Mouse (Mus musculus) hindbrain, embryonic 13.5 days (tissue): ENCODE measurements around the gene Pmepa1. TPM values are rescaled to one million over a fixed set of nuclear protein-coding genes. Genes with fewer than 3 reads are reported as not detected.

Source experiments
- ATAC-seq: fragments of 200-750 bp; cut with Nextera tagmentation; 2 replicates; pipeline ENCODE4 v1.8.0; 2017; ENCODE audit warnings: moderate TSS enrichment; ENCODE audit not compliant: low FRiP score
- H3K27ac ChIP-seq: fragments of 300-500 bp; sonication (generic); 2 replicates; pipeline ENCODE4 v1.5.1; 2015; ENCODE audit warnings: inconsistent platforms, mild to moderate bottlenecking, moderate library complexity
- H3K27me3 ChIP-seq: fragments of 300-500 bp; sonication (generic); 2 replicates; pipeline ENCODE4 v1.6.1; 2015; ENCODE audit warnings: mild to moderate bottlenecking, inconsistent platforms
- H3K36me3 ChIP-seq: fragments of 300-500 bp; sonication (generic); 2 replicates; pipeline ENCODE4 v1.6.1; 2015; ENCODE audit warnings: mild to moderate bottlenecking, inconsistent platforms
- H3K4me1 ChIP-seq: fragments of 300-500 bp; sonication (generic); replicated peaks from 2 replicates; pipeline ENCODE4 v1.6.1; 2015; ENCODE audit warnings: inconsistent platforms
- H3K4me2 ChIP-seq: fragments of 300-500 bp; sonication (generic); 2 replicates; pipeline ENCODE4 v1.6.1; 2015; ENCODE audit warnings: inconsistent platforms, mild to moderate bottlenecking, moderate library complexity
- H3K4me3 ChIP-seq: fragments of 300-500 bp; sonication (generic); 2 replicates; pipeline ENCODE4 v1.5.1; 2015; ENCODE audit warnings: mild to moderate bottlenecking, inconsistent platforms
- H3K9ac ChIP-seq: fragments of 300-500 bp; sonication (generic); 2 replicates; pipeline ENCODE4 v1.6.1; 2015; ENCODE audit warnings: mild to moderate bottlenecking, inconsistent platforms
- H3K9me3 ChIP-seq: fragments of 300-500 bp; sonication (generic); 2 replicates; pipeline ENCODE4 v1.6.1; 2016; ENCODE audit warnings: inconsistent platforms
- WGBS: fragments of 180-500 bp; shearing (Covaris S2); methylation state at CpG from one replicate; pipeline ENCODE4 v1.1.7; 2015; 5-methylcytosine and 5-hydroxymethylcytosine counted together
- polyA plus RNA-seq: library from polyadenylated mRNA; unstranded; fragments of >200 nt; fragmentation: Nextera tagmentation; extraction: Ambion mirVana; gene quantifications from 2 replicates; pipeline ENCODE4 v1.2.1, GENCODE M21; 2015

Gene Pmepa1
- 4.7 and 5.2 TPM in 2 replicates for polyA plus RNA-seq

GRCm38 (mm10) chr2:173276409-173276808 lies at the start of gene Pmepa1:
Gene Pmepa1, minus strand, starts transcription at chr2:173276533.
- Histone ChIP-seq H3K9me3 (no peaks in the 10 kb centered on the region), H3K4me1 (peaks cover 59% of the 10 kb centered on the region), H3K27ac (peak within 1 kb of the TSS; percentile 86), H3K4me2 (peak within 1 kb of the TSS; percentile 91), H3K9ac (peak within 1 kb of the TSS; percentile 98), H3K36me3 (no peaks in the 10 kb centered on the region), H3K4me3 (peak within 1 kb of the TSS; percentile 73), H3K27me3 (0 out of 2 replicates have a peak, but pooled peaks cover 5% of the 10 kb centered on the region)
- WGBS = under 1% methylated on average over 38 of the region's 61 CpGs
- peak; percentile 93 for ATAC-seq

GRCm38 (mm10) chr2:173321754-173322153 lies 45.4 kb upstream of the Pmepa1 start:
- no peak overlapping the region for H3K4me2 ChIP-seq
- H3K27ac ChIP-seq = no peak overlapping the region
- no peak for ATAC-seq
- H3K27me3 ChIP-seq = peaks cover 2% of the 10 kb centered on the region; the same call in 1 of the 2 replicates
- no peaks in the 10 kb centered on the region for H3K36me3 ChIP-seq
- no peak overlapping the region for H3K9ac ChIP-seq
- H3K4me3 ChIP-seq = no peak overlapping the region
- H3K9me3 ChIP-seq = no peaks in the 10 kb centered on the region
- no peaks in the 10 kb centered on the region for H3K4me1 ChIP-seq
- WGBS = 94% methylated on average over 6 of the region's 6 CpGs

- ATAC-seq = no peak
- Histone ChIP-seq H3K36me3 (no peaks in the 10 kb centered on the region), H3K4me1 (no peaks in the 10 kb centered on the region), H3K9me3 (no peaks in the 10 kb centered on the region), H3K4me2 (no peak overlapping the region), H3K4me3 (no peak overlapping the region), H3K9ac (no peak overlapping the region), H3K27me3 (peaks cover 2% of the 10 kb centered on the region; the same call in 1 of the 2 replicates), H3K27ac (no peak overlapping the region)
- WGBS = 90% methylated on average over 2 of the region's 2 CpGs
Measured at GRCm38 (mm10) chr2:173321194-173321593, 44.9 kb upstream of the Pmepa1 start.

- H3K27me3 ChIP-seq = no peaks in the 10 kb centered on the region; the same call in 1 of the 2 replicates
- H3K4me3 ChIP-seq = no peak overlapping the region
- no peaks in the 10 kb centered on the region for H3K9me3 ChIP-seq
- H3K4me1 ChIP-seq = no peaks in the 10 kb centered on the region
- H3K27ac ChIP-seq = no peak overlapping the region
- ATAC-seq = no peak
- WGBS = no CpG with 5 or more reads among the region's 1 CpGs
- H3K4me2 ChIP-seq = no peak overlapping the region
- no peak overlapping the region for H3K9ac ChIP-seq
- no peaks in the 10 kb centered on the region for H3K36me3 ChIP-seq
Measured at GRCm38 (mm10) chr2:173314291-173314690, 38.0 kb upstream of the Pmepa1 start.

- peaks cover 21% of the 10 kb centered on the region for H3K4me1 ChIP-seq
- H3K9ac ChIP-seq = no peak overlapping the region
- no peaks in the 10 kb centered on the region for H3K36me3 ChIP-seq
- WGBS = 92% methylated on average over 10 of the region's 10 CpGs
- H3K9me3 ChIP-seq = no peaks in the 10 kb centered on the region
- no peak overlapping the region for H3K4me2 ChIP-seq
- ATAC-seq = no peak
- H3K27ac ChIP-seq = 0 out of 2 replicates have a peak overlapping the region, but pooled peaks have one; percentile 52
- H3K4me3 ChIP-seq = no peak overlapping the region
- peaks cover 15% of the 10 kb centered on the region; the same call in 1 of the 2 replicates for H3K27me3 ChIP-seq
Measured at GRCm38 (mm10) chr2:173308486-173308885, 32.2 kb upstream of the Pmepa1 start.

GRCm38 (mm10) chr2:173307984-173308383 lies 31.7 kb upstream of the Pmepa1 start:
- H3K27me3 ChIP-seq = peaks cover 15% of the 10 kb centered on the region; the same call in 1 of the 2 replicates
- H3K4me3 ChIP-seq = no peak overlapping the region
- H3K36me3 ChIP-seq = no peaks in the 10 kb centered on the region
- H3K4me1 ChIP-seq = peaks cover 21% of the 10 kb centered on the region
- ATAC-seq = peak; percentile 37
- 14% methylated on average over 4 of the region's 4 CpGs for WGBS
- no peaks in the 10 kb centered on the region for H3K9me3 ChIP-seq
- H3K4me2 ChIP-seq = peak overlapping the region; percentile 45
- 0 out of 2 replicates have a peak overlapping the region, but pooled peaks have one; percentile 52 for H3K27ac ChIP-seq
- H3K9ac ChIP-seq = 0 out of 2 replicates have a peak overlapping the region, but pooled peaks have one; percentile 24

- Histone ChIP-seq H3K9me3 (no peaks in the 10 kb centered on the region), H3K36me3 (no peaks in the 10 kb centered on the region), H3K4me2 (peak overlapping the region; percentile 45), H3K4me3 (no peak overlapping the region), H3K27ac (peak overlapping the region; percentile 75), H3K9ac (no peak overlapping the region), H3K4me1 (peaks cover 21% of the 10 kb centered on the region), H3K27me3 (peaks cover 15% of the 10 kb centered on the region; the same call in 1 of the 2 replicates)
- under 1% methylated on average over 15 of the region's 18 CpGs for WGBS
- peak; percentile 82 for ATAC-seq
Measured at GRCm38 (mm10) chr2:173307561-173307960, 31.2 kb upstream of the Pmepa1 start.

GRCm38 (mm10) chr2:173306734-173307525 lies 30.6 kb upstream of the Pmepa1 start:
- no peak overlapping the region for H3K9ac ChIP-seq
- H3K27me3 ChIP-seq = peaks cover 15% of the 10 kb centered on the region; the same call in 1 of the 2 replicates
- peak; percentile 87 for ATAC-seq
- 35% methylated on average over 11 of the region's 11 CpGs for WGBS
- H3K4me3 ChIP-seq = no peak overlapping the region
- peaks cover 25% of the 10 kb centered on the region for H3K4me1 ChIP-seq
- H3K4me2 ChIP-seq = peak overlapping the region; percentile 45
- H3K9me3 ChIP-seq = no peaks in the 10 kb centered on the region
- peak overlapping the region; percentile 75 for H3K27ac ChIP-seq
- no peaks in the 10 kb centered on the region for H3K36me3 ChIP-seq

- 52% methylated on average over 12 of the region's 12 CpGs for WGBS
- no peak for ATAC-seq
Measured at GRCm38 (mm10) chr2:173305011-173305410, 28.7 kb upstream of the Pmepa1 start.

GRCm38 (mm10) chr2:173300663-173301630 lies 24.6 kb upstream of the Pmepa1 start:
- no peaks in the 10 kb centered on the region for H3K36me3 ChIP-seq
- ATAC-seq = no peak
- no peak overlapping the region for H3K9ac ChIP-seq
- H3K4me2 ChIP-seq = no peak overlapping the region
- no peak overlapping the region for H3K27ac ChIP-seq
- H3K4me3 ChIP-seq = no peak overlapping the region
- WGBS = 75% methylated on average over 28 of the region's 28 CpGs
- H3K4me1 ChIP-seq = peaks cover 7% of the 10 kb centered on the region; the same call in 1 of the 2 replicates
- H3K27me3 ChIP-seq = peaks cover 11% of the 10 kb centered on the region; the same call in 1 of the 2 replicates
- peaks cover 7% of the 10 kb centered on the region; the same call in 1 of the 2 replicates for H3K9me3 ChIP-seq

More at GRCm38 (mm10) chr2:173305011-173305410, 28.7 kb upstream of the Pmepa1 start:
- H3K27ac ChIP-seq = no peak overlapping the region
- peaks cover 28% of the 10 kb centered on the region for H3K4me1 ChIP-seq
- H3K9ac ChIP-seq = no peak overlapping the region
- no peak overlapping the region for H3K4me3 ChIP-seq
- no peaks in the 10 kb centered on the region for H3K36me3 ChIP-seq
- peaks cover 15% of the 10 kb centered on the region; the same call in 1 of the 2 replicates for H3K27me3 ChIP-seq
- no peak overlapping the region for H3K4me2 ChIP-seq
- no peaks in the 10 kb centered on the region for H3K9me3 ChIP-seq

- H3K9ac ChIP-seq = no peak overlapping the region
- H3K4me3 ChIP-seq = no peak overlapping the region
- H3K9me3 ChIP-seq = peaks cover 7% of the 10 kb centered on the region; the same call in 1 of the 2 replicates
- WGBS = 86% methylated on average over 9 of the region's 9 CpGs
- H3K4me2 ChIP-seq = no peak overlapping the region
- H3K27ac ChIP-seq = no peak overlapping the region
- no peak for ATAC-seq
- no peaks in the 10 kb centered on the region; the same call in 1 of the 2 replicates for H3K4me1 ChIP-seq
- H3K27me3 ChIP-seq = no peaks in the 10 kb centered on the region
- H3K36me3 ChIP-seq = no peaks in the 10 kb centered on the region
Measured at GRCm38 (mm10) chr2:173296408-173296807, 20.1 kb upstream of the Pmepa1 start.
